Mouse (Mus musculus): ENCODE measurements at regions not wholly inside any gene's neighbourhood (a gene's known extent, or its start where the extent isn't known, plus 50 kb on each side); places are given as distances from the start of the nearest gene placed in this dataset.

- WGBS = 74% methylated on average over 4 of the region's 4 CpGs
- H3K27ac ChIP-seq (ENCODE audit: low read depth, low read length) = no peak overlapping the region
- H3K4me2 ChIP-seq = no peak overlapping the region
- no peak overlapping the region for H3K4me3 ChIP-seq (ENCODE audit: low read depth, low read length)
- ATAC-seq (ENCODE audit: low FRiP score) (no peak), DNase-seq (ENCODE audit: low spot score, missing footprints) (peak; percentile 14)
- H3K36me3 ChIP-seq (ENCODE audit: control insufficient read depth, insufficient read depth, low read length) = no peaks in the 10 kb centered on the region
- H3K27me3 ChIP-seq (ENCODE audit: control insufficient read depth, insufficient read depth, low read length) = no peaks in the 10 kb centered on the region
- no peaks in the 10 kb centered on the region for H3K9me3 ChIP-seq (ENCODE audit: control insufficient read depth, low read length)
- H3K4me1 ChIP-seq (ENCODE audit: control insufficient read depth, insufficient read depth, low read length) = no peaks in the 10 kb centered on the region
- no peak overlapping the region for H3K9ac ChIP-seq (ENCODE audit: low read length)
Measured at GRCm38 (mm10) chr12:58557261-58557660, 288.2 kb upstream of the Clec14a start.

DNA sequence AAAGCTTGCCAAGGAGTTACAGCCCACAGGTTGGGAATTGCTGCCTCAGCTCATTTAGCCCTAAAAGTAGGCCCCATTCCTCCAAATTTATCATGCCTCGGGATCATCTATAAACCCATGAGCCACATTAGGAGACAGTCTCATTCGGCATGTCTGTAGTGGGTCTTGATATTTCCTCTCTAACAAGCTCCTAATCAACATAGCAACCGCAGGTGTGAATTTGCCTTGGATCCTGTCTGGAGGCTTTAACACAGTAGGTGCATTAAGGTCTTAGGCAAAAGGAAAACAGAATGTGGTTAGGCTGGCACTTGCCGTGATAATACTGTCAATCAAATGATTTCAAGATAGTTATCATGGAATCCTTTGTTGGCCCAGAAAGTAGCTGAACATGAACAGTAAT is 287.7 kb upstream of the Clec14a start:
- Histone ChIP-seq H3K4me3 (ENCODE audit: low read depth, low read length) (no peak overlapping the region), H3K9me3 (ENCODE audit: control insufficient read depth, low read length) (no peaks in the 10 kb centered on the region), H3K27me3 (ENCODE audit: control insufficient read depth, insufficient read depth, low read length) (no peaks in the 10 kb centered on the region), H3K27ac (ENCODE audit: low read depth, low read length) (no peak overlapping the region), H3K9ac (ENCODE audit: low read length) (no peak overlapping the region), H3K36me3 (ENCODE audit: control insufficient read depth, insufficient read depth, low read length) (no peaks in the 10 kb centered on the region), H3K4me1 (ENCODE audit: control insufficient read depth, insufficient read depth, low read length) (no peaks in the 10 kb centered on the region), H3K4me2 (no peak overlapping the region)
- DNase-seq (ENCODE audit: low spot score, missing footprints) (no peak), ATAC-seq (ENCODE audit: low FRiP score) (no peak)
- 91% methylated on average over 4 of the region's 4 CpGs for WGBS

GRCm38 (mm10) chr12:58556060-58556459 is 287.0 kb upstream of the Clec14a start:
- 0 out of 2 replicates have a peak, but pooled peaks cover 3% of the 10 kb centered on the region for H3K4me1 ChIP-seq (ENCODE audit: control insufficient read depth, insufficient read depth, low read length)
- H3K36me3 ChIP-seq (ENCODE audit: control insufficient read depth, insufficient read depth, low read length) = no peaks in the 10 kb centered on the region
- ATAC-seq (ENCODE audit: low FRiP score) (no peak), DNase-seq (ENCODE audit: low spot score, missing footprints) (no peak)
- no peaks in the 10 kb centered on the region for H3K27me3 ChIP-seq (ENCODE audit: control insufficient read depth, insufficient read depth, low read length)
- WGBS = 100% methylated on average over 1 of the region's 1 CpGs
- no peak overlapping the region for H3K9ac ChIP-seq (ENCODE audit: low read length)
- H3K27ac ChIP-seq (ENCODE audit: low read depth, low read length) = no peak overlapping the region
- H3K4me2 ChIP-seq = no peak overlapping the region
- no peak overlapping the region for H3K4me3 ChIP-seq (ENCODE audit: low read depth, low read length)
- no peaks in the 10 kb centered on the region for H3K9me3 ChIP-seq (ENCODE audit: control insufficient read depth, low read length)

DNA sequence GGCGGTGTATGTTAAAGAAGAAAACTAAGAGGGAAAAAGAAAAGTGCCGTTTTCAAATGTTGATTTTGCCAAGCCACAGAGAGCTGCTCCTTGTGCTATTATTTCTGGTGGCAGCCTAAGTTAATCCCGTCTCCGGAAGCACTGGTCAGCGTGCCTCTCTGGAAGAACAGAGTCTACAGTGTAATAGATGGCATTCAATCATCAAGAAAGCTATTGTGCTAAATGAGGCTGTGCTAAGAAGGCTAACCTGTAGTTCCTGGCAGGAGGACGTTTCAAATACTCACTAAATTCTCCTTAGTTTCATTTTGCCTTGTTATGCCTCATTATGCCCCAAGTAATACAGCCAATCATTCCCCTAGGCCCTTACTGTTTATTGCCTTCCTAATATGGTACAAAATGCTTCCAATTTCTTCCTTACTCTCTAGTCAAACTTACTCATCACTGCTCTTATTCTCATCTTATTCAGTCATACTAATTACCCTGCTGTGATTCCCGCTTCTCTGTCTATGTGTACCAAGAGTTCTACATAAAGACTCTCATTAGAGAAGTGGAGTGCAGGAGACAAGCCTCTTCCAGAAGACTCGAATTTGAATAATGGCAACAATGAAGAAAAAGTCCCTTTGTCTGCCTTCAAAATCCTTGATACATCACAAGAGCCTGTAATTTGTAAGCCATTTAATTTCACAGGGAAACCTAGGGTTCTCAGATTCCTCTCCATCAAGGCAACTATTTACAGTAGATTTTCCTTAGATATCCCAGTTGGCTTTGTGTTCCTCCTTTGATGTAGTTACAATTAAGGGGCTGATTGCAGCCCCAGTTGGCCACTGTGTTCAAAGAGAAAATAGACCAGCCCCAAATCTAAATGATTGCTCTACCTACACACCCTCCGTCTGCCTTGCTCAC is 282.0 kb upstream of the Clec14a start:
- no peak overlapping the region for H3K27ac ChIP-seq (ENCODE audit: low read depth, low read length)
- H3K4me2 ChIP-seq = no peak overlapping the region
- H3K27me3 ChIP-seq (ENCODE audit: control insufficient read depth, insufficient read depth, low read length) = no peaks in the 10 kb centered on the region
- H3K9me3 ChIP-seq (ENCODE audit: control insufficient read depth, low read length) = no peaks in the 10 kb centered on the region
- WGBS = 32% methylated on average over 9 of the region's 9 CpGs
- ATAC-seq (ENCODE audit: low FRiP score) = no peak
- DNase-seq (ENCODE audit: low spot score, missing footprints) = peak; percentile 79
- H3K4me3 ChIP-seq (ENCODE audit: low read depth, low read length) = no peak overlapping the region
- no peak overlapping the region for H3K9ac ChIP-seq (ENCODE audit: low read length)
- 0 out of 2 replicates have a peak, but pooled peaks cover 4% of the 10 kb centered on the region for H3K4me1 ChIP-seq (ENCODE audit: control insufficient read depth, insufficient read depth, low read length)
- no peaks in the 10 kb centered on the region for H3K36me3 ChIP-seq (ENCODE audit: control insufficient read depth, insufficient read depth, low read length)

DNA sequence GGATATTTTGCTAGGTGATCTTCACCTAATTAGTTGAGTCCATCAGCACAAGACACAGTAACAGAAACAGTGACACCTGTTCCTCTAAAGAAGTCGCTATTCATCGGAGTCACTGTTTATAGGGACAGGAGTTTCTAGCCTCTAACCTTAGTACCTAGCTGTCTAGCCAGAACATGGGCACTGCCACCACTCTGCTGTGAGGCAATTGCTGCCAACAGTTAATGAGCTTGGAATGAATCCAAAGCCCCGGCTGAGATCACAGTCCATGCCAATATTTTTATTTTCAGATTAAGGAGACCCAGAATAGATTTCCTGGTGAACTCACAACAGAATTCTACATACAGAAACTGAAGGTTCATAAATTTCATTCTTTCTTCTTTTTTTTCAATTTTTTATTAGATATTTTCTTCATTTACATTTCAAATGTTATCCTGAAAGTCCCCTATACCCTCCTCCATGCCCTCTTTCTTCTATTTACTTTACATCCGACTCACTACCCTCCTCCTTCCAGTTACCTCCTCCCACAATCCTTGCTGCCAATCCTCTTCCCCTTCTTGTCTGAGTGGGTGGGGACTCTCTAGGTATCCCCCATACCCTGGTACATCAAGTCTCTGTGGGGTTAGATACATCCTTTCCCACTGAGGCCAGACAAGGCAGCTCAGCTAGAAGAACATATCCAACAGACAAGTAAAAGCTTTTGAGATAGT is 276.9 kb upstream of the Clec14a start:
- no peak overlapping the region for H3K27ac ChIP-seq (ENCODE audit: low read depth, low read length)
- DNase-seq (ENCODE audit: low spot score, missing footprints) = peak; percentile 12
- H3K9ac ChIP-seq (ENCODE audit: low read length) = no peak overlapping the region
- no peak overlapping the region for H3K4me2 ChIP-seq
- no peak for ATAC-seq (ENCODE audit: low FRiP score)
- 0 out of 2 replicates have a peak, but pooled peaks cover 1% of the 10 kb centered on the region for H3K4me1 ChIP-seq (ENCODE audit: control insufficient read depth, insufficient read depth, low read length)
- no peak overlapping the region for H3K4me3 ChIP-seq (ENCODE audit: low read depth, low read length)
- H3K27me3 ChIP-seq (ENCODE audit: control insufficient read depth, insufficient read depth, low read length) = no peaks in the 10 kb centered on the region
- H3K36me3 ChIP-seq (ENCODE audit: control insufficient read depth, insufficient read depth, low read length) = no peaks in the 10 kb centered on the region
- WGBS = 86% methylated on average over 4 of the region's 4 CpGs
- no peaks in the 10 kb centered on the region for H3K9me3 ChIP-seq (ENCODE audit: control insufficient read depth, low read length)

GRCm38 (mm10) chr12:58544862-58545261 is 275.8 kb upstream of the Clec14a start:
- no peak for ATAC-seq (ENCODE audit: low FRiP score)

GRCm38 (mm10) chr12:58538305-58538719 is 269.2 kb upstream of the Clec14a start:
- Histone ChIP-seq H3K9ac (ENCODE audit: low read length) (no peak overlapping the region), H3K36me3 (ENCODE audit: control insufficient read depth, insufficient read depth, low read length) (no peaks in the 10 kb centered on the region), H3K27me3 (ENCODE audit: control insufficient read depth, insufficient read depth, low read length) (no peaks in the 10 kb centered on the region), H3K4me2 (no peak overlapping the region), H3K27ac (ENCODE audit: low read depth, low read length) (no peak overlapping the region), H3K9me3 (ENCODE audit: control insufficient read depth, low read length) (no peaks in the 10 kb centered on the region), H3K4me1 (ENCODE audit: control insufficient read depth, insufficient read depth, low read length) (no peaks in the 10 kb centered on the region), H3K4me3 (ENCODE audit: low read depth, low read length) (no peak overlapping the region)
- ATAC-seq (ENCODE audit: low FRiP score) (no peak), DNase-seq (ENCODE audit: low spot score, missing footprints) (peak; percentile 10)
- 83% methylated on average over 5 of the region's 5 CpGs for WGBS

More at GRCm38 (mm10) chr12:58544862-58545261, 275.8 kb upstream of the Clec14a start:
- no peak overlapping the region for H3K27ac ChIP-seq (ENCODE audit: low read depth, low read length)
- WGBS = 70% methylated on average over 4 of the region's 4 CpGs
- no peaks in the 10 kb centered on the region for H3K9me3 ChIP-seq (ENCODE audit: control insufficient read depth, low read length)
- H3K4me1 ChIP-seq (ENCODE audit: control insufficient read depth, insufficient read depth, low read length) = no peaks in the 10 kb centered on the region
- no peaks in the 10 kb centered on the region for H3K27me3 ChIP-seq (ENCODE audit: control insufficient read depth, insufficient read depth, low read length)
- H3K36me3 ChIP-seq (ENCODE audit: control insufficient read depth, insufficient read depth, low read length) = no peaks in the 10 kb centered on the region
- peak; percentile 8 for DNase-seq (ENCODE audit: low spot score, missing footprints)
- no peak overlapping the region for H3K9ac ChIP-seq (ENCODE audit: low read length)
- no peak overlapping the region for H3K4me3 ChIP-seq (ENCODE audit: low read depth, low read length)
- no peak overlapping the region for H3K4me2 ChIP-seq

GRCm38 (mm10) chr12:58537833-58538232 is 268.7 kb upstream of the Clec14a start:
- Histone ChIP-seq H3K27me3 (ENCODE audit: control insufficient read depth, insufficient read depth, low read length) (no peaks in the 10 kb centered on the region), H3K4me3 (ENCODE audit: low read depth, low read length) (no peak overlapping the region), H3K27ac (ENCODE audit: low read depth, low read length) (no peak overlapping the region), H3K9ac (ENCODE audit: low read length) (no peak overlapping the region), H3K4me2 (no peak overlapping the region), H3K36me3 (ENCODE audit: control insufficient read depth, insufficient read depth, low read length) (no peaks in the 10 kb centered on the region), H3K4me1 (ENCODE audit: control insufficient read depth, insufficient read depth, low read length) (no peaks in the 10 kb centered on the region), H3K9me3 (ENCODE audit: control insufficient read depth, low read length) (no peaks in the 10 kb centered on the region)
- 87% methylated on average over 6 of the region's 8 CpGs for WGBS
- no peak for ATAC-seq (ENCODE audit: low FRiP score)
- DNase-seq (ENCODE audit: low spot score, missing footprints) = peak; percentile 76

- Histone ChIP-seq H3K27me3 (ENCODE audit: control insufficient read depth, insufficient read depth, low read length) (no peaks in the 10 kb centered on the region), H3K36me3 (ENCODE audit: control insufficient read depth, insufficient read depth, low read length) (no peaks in the 10 kb centered on the region), H3K9me3 (ENCODE audit: control insufficient read depth, low read length) (no peaks in the 10 kb centered on the region), H3K9ac (ENCODE audit: low read length) (no peak overlapping the region), H3K4me2 (no peak overlapping the region), H3K4me1 (ENCODE audit: control insufficient read depth, insufficient read depth, low read length) (no peaks in the 10 kb centered on the region), H3K4me3 (ENCODE audit: low read depth, low read length) (no peak overlapping the region), H3K27ac (ENCODE audit: low read depth, low read length) (no peak overlapping the region)
- DNase-seq (ENCODE audit: low spot score, missing footprints) = peak; percentile 23
- WGBS = 87% methylated on average over 7 of the region's 7 CpGs
- ATAC-seq (ENCODE audit: low FRiP score) = no peak
Measured at GRCm38 (mm10) chr12:58536381-58536992, 267.4 kb upstream of the Clec14a start.

Measured in midbrain, embryonic 11.5 days (tissue).